Mouse (Mus musculus) frontal cortex, adult 2 months (tissue): ENCODE measurements around the gene Cep95. TPM values are rescaled to one million over a fixed set of nuclear protein-coding genes. Genes with fewer than 3 reads are reported as not detected.

Experiments used
- DNase-seq, 2 experiments: peaks; one replicate each; pipeline ENCODE4 v3.0.0; 2022; ENCODE audit warnings: low spot score in 1 of 2; ENCODE audit errors: extremely low spot score in 1 of 2
- polyA plus RNA-seq: library from polyadenylated mRNA; depleted of rRNA; stranded (reverse); fragments of >200 nt; gene quantifications from 2 replicates; pipeline ENCODE4 v1.2.3, GENCODE M21; 2012

Gene Cep95
- polyA plus RNA-seq, 1 experiment: 23.1 TPM

DNA sequence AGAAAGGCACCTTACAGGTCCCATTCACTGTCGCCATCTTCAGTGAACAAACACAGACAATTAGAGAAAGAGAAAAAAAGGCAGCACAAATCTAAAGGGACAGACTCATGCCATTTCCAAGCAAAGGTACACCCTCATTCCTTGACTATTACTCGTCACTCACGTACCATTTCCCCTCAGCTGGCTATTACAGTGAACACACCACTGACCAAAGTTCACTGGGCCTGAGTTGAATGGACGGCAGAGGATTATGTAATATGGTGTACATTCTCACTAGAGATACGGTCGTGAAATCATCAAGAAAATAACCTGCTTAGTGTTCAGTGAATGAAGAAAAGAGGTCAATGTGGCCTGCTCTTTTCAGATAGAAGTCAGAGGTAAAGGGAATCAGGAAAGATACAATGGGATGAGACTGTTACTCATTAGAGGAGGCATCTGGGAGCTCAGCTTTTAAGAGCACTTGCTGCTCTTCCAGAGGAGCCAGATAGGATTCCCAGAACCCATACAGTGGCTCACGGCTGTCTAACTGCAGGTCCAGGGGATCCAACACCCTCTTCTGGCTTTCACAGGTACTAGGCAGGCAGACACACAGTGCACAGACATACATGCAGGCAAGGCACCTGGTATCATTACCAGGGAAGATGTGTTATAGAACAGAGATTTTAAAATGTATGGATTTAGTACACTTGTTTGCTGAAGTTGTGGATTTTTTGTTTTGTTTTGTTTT, 23.5 kb downstream of the Cep95 start:
- no peak for DNase-seq

DNA sequence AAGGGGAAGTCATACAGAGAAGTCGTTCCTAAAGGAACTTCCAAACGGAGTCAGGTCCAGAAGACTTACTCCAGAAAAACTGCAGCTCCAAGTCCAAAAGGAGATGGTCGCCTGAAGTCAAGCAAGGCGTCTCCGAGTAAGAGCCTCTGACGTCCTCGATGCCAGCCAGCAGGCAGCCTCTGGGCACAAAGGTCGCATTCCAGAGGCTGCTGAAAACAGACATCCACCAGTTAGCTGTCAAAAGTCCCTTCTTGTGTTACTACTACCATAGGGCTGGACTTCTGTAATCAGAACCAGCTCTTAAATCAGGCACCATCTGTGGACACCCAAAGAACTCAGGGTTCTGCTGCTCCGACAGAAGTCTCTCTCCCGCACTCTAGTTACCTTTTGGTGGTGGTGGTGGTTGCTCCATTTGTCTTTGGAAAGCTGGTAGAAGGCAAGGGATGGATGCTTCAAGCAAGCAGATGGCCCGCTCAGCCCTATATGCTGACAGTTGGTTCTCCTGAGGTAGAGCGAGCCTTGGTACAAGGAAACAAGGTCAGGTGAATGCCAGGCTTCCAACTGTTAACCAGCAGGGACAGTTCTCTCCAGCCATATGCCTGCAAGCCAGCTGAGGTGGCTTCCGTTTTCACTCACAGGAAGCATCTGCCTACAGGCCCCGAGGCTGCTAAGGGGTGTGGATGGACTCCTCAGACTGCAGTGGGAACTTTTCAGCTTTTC, 25.7 kb downstream of the Cep95 start:
- DNase-seq: no peak

DNA sequence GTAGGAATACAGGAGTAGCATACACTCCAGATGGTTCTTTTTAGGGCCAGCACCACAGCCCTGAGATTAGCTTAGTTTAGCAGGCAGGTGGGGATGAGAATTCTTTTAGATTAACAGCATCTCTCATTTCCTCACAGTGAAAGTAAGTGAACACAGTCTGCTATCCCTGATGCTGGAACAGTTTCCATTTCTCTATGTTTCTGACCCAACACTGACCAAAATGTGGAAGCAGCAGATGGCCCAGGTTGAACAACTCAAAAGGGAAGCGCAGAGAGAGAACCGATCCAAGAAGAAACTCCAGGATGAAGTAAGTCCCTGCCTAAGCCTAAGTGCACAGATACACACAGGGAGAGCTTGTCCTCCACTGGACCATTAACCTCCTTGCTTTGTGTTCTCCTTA, 26.3 kb downstream of the Cep95 start:
- DNase-seq: no peak

DNA sequence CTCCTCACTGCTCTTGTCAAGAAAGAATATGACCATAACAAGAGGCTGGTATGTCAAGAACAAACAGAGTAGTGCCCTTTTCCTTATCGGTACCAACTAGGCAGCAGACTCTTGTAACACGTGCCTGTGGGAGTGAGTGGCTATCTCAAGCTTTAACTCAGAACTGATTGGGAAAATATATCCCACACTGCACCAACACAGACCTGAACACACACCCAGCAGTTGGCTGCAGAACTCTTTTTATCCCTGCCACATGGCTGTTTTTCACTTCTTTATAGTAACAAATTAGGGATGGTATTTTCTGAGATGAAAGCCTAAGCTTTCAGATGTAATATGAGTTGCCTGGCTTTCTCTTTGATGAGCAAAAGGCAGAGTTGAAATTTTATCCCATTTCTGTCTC, 26.7 kb downstream of the Cep95 start:
- DNase-seq: no peak

DNA sequence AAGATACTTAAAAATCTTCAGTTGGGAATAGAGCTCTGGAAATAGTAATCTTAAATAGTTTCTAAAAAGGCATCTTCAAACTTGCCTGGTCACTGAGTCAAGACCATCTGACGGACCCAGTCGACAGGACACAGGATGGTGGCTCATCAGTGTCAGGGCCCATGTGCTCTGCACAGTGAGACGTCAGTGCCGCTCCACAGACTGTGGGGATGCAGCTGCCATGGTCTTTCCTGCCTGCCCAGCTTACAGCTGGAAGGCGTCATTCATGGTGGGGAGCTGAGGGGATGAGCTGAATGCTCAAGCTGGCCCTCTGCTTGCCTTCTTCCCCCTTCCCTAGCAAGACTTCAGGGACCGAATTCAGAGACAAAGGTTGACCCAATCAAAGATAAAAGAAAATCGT, 27.3 kb downstream of the Cep95 start:
- no peak for DNase-seq

DNA sequence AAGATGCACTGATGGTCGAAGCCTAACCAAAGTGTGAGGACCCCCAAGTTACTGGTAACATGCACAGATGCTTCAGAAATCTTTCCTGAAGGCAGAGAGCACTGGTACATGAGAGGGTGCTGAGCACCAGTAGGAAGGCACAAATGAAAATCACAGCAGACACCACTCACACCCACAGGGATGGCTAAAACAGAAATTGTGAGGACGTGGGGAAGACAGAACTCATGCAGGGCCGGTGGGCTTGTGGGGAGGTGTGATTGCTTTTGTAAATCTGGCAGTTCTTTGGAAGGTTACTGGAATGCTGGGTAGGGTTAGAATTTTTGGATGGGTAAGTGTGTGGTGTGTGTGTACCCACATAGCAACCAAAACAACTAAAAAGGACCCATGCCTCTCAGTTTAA, 28.1 kb downstream of the Cep95 start:
- DNase-seq: no peak

DNA sequence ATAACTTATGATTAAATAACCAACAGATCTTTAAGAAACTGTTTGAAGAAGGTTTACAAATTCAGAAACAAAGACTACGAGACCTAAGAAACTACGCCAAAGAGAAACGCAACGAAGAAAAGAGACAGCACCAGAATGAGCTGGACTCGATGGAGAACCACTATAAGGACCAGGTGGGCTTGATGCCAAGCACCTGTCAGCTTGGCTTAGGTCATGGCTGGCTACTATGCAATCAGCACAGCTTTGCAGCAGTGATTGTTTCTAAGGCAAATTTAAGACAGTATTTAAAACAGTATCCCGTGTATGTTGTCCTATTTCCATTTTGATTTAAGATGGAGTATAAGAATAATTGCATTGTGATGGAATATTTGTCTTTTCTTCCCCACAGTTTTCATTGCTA, 28.8 kb downstream of the Cep95 start:
- DNase-seq: no peak

DNA sequence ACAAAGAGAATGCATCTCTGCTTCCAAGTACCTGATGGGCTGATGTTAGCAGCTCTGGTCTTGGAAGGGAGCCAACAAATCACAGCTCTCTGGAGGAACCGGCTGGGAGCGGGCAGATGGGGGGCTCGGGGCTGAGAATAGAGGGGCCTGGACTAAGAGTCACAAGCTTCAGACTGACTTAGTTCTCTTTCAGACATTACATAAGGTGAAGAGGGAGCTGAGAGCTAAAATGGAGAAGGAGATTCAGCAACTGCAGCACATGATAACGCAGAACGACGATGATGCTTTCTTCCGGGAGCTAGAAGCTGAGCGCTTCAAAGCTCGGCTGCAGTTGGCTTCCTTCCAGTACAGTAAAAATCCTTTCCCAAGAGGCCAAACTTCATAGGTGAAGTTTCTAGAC, 29.3 kb downstream of the Cep95 start:
- no peak for DNase-seq

DNA sequence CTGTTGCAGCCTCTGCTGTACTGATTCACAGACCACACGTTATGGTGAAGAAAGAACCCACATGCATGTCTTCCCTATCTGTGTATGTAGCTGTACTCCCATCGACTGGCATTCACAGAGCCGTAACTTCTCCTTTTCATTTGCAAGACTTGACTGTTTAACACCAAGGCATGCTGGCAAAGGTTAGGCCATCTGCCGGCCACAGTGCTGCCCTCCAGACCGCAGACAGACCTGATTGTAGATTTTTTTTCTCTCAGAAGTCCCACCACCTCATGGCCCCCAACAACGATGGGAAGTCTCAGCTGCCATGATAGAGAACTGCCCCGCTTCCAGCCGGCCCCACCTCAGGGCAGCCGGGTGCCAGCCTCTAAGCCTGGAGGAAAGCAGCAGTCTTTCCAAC, 30.5 kb downstream of the Cep95 start:
- no peak for DNase-seq

DNA sequence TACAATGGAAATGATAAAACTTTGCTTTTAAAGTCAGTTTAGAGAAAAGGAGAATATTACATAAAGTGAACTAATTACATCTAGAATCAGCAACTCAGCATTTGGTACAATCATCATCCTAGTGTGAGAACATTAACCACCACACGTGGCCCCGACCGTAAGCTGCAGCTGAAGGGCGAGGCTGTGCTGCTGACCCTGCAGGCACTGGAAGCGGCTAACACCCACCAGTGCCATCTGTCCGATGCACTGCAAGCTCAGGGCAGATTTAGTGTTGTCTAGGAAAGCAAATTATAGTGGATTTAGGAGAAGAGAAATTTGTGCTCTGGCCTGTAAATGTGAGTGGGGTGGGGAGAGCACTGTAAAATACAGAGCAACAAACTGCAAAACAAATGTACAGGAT, 31.2 kb downstream of the Cep95 start:
- no peak for DNase-seq

DNA sequence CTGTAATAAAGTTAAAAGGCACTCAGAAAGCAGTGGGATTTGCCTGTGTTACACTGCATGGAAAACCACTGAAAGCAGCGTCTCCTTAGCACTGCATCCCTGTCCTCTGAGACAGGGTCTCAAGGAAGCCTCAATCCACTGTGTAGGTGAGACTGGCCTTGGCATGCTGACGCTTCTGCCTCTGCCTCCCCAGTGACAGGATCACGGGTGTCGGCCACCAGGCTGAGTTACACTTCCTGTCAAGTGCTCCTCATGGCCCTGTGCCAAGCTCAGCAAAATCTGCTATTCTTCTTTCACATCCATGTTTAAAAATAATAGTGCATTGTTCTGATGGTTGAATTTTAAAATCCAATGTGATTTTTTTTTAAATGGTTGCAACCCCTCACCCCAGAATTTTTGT, 31.9 kb downstream of the Cep95 start:
- DNase-seq: no peak

DNA sequence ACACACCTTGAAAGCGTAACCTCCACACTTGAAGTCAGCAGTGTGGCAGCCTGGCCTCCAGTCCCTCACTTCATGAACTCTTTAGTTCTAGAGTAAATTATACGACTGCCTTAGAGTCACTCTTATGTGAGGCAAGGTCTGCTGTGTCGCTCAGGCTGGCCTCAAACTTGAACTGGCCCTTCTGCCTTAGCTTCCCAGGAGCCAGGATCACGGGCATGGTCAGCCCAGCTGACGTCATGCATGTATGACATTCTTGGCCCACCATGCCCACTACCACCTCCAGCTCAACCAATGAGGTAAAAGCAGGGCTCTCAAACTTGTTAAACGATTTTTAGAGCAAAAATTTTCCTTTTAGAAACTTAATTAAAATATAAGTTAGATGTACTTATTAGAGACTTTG, 32.3 kb downstream of the Cep95 start:
- no peak for DNase-seq

DNA sequence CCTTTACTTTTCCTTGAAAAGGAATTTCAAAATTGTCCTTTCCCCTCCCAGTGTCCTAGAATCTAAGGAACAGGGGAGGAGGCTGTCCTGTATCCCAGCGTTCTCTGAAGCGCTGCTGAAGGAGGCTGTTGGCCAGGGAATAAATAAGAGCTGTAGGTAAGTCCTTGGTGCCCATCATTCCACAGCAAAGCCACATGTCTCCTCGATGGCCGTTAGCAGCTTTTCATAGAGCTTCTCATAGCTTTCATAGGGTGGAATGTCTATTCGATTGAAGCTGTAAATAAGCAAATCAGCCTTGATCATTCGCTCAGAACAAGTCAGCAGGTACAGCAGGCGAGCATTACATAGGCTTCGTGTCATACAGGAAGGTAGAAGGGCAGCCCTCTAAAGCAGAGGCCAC, 33.4 kb downstream of the Cep95 start:
- DNase-seq: no peak

DNA sequence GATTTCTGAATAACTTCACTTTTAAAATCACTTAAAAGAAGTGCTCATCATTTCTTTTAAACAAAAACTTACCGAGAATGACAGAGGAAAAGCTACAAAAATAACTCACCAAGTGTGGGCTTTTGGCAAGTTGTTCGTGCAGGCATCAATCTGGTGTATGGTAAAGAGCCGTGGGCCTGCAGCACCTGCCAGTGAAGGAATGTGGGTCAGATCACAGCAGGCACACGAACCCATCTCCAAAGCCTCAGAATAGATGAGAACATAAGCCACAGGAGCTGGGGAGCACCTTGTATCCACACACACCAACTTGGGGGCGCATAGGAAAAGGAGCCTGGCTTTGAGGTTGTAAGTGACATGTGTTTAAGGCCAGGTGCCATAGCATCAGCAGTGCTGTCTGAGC, 33.9 kb downstream of the Cep95 start:
- peak; percentile 72 to 78 for DNase-seq

DNA sequence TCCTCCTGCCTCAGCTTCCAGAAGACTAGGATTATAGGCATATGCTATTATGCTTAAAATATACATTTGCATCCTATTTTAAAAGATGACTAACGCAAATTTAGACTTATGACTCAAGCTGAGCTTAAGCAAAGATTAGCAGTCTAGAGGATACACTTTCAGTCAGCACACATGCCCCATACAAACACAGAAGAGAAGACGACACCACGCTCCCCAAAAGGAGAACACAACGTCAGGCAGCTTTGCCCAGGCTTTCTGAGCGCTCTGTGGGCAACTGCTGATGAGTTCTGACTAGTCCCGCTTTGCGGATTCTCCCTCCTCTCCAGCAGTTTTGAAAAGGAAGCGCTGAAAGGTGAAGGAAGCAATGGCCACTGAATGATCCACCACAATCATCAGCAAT, 34.7 kb downstream of the Cep95 start:
- no peak for DNase-seq

DNA sequence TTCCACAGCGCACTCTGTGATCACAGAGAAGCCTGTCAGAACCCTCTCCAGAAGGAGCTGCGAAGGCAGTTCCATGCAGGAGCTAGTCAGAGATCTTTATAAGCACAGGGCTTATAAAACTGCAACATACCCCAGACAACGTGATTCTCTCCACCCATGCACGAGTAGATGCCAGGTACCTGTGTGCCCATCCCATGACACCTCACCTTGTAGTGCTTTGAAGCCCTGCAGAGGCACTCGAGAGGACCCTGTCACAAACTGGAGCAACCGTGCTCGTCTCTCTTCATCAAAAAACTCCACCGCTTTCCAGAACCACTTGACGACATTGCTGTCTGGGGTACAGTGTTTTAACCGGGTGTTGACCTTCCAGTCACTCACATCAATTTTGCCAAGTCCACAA, 35.4 kb downstream of the Cep95 start:
- DNase-seq: no peak

DNA sequence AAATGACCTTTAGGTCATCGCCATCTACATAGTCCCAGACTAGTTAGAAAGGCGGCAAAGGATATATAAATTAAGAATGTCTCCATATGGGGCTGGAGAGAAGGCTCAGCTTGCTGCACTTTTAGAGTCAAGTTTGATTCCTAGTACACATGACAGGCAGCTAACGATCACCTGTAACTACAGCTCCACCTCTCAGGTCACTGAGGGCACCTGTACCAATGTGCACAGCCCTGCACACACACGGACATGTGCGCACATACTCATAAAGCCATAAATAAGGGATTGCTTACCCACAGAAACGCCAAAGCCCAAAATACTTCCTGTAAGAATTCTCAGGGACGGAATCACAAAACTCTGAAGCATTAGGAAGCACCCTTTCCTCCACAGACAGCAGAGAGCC, 39.0 kb downstream of the Cep95 start:
- DNase-seq: no peak

DNA sequence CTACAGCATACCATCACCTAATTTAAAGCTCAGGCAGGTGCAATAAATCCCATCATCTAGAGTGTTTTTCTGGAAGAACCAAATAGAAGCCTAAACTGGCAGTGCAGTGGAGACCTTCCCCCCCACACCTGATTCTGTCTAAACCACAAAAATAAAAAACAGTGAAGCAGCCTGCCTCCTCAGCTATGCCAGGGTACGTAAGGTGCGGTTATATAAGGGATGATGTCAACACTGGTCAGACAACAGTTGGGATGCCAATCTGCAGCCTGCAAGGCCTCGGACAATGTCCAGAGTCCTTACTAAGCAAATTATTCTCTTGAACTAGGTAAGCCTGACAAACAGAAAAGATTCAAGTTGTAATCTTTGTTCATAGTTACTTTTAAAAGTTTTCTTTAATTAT, 53.0 kb downstream of the Cep95 start:
- DNase-seq: no peak

DNA sequence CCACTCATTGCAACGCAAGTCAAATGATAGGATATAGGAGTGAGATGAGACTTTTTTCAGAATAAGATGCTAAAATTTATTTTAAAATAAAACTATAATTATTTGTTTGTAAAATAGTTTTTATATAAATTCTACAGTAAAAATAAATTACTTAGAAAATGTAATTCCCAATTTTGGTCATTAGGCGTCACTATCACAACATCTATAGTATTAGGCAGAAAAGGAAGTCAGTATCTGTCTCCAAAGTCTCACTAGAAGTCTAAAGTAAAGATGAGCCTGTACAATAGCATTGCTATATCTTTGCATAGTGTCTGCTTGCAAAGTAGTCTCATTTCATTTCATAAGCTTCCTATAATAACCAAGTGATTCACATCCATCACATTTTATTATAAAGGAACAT, 62.4 kb downstream of the Cep95 start:
- DNase-seq: peak in 1 of 2 experiments; percentile 40
